ENCODE assay signal across 25 mouse cellular contexts in genomic region chr4:90108858-90109257, GRCm38 (mm10).
DNase-seq lines count a peak whose midpoint lies in the region; ATAC-seq and TF ChIP-seq lines count a peak whose summit lies in the region.
"Had no signal": no experiment of that assay in that cellular context is flagged by ENCODE, and none has a peak within 500 bp of the region (broad histone marks: within the 10 kb centered on the region; RNA-seq: fewer than 3 reads in every experiment).

No protein-coding gene starts in this region.

- H3K36me3 ChIP-seq in forebrain, embryonic 12.5 days (replicated peaks), result no peaks in the 10 kb centered on the region
- no peaks in the 10 kb centered on the region for H3K36me3 ChIP-seq in forebrain, embryonic 11.5 days (ENCODE audit: control insufficient read depth, insufficient read depth, low read length)
- no peaks in the 10 kb centered on the region for H3K36me3 ChIP-seq in forebrain, embryonic 14.5 days (ENCODE audit: control insufficient read depth, insufficient read depth, low read length)
- H3K36me3 ChIP-seq in forebrain, postnatal 0 days (ENCODE audit: insufficient read depth), result no peaks in the 10 kb centered on the region
- no peaks in the 10 kb centered on the region for H3K36me3 ChIP-seq in midbrain, embryonic 11.5 days (ENCODE audit: control insufficient read depth, insufficient read depth, low read length)
- no peaks in the 10 kb centered on the region for H3K36me3 ChIP-seq in midbrain, embryonic 13.5 days
- H3K36me3 ChIP-seq: embryonic facial prominence, embryonic 13.5 days; embryonic facial prominence, embryonic 15.5 days; G1E had no signal

- no peaks in the 10 kb centered on the region for H3K9me3 ChIP-seq in forebrain, embryonic 12.5 days
- H3K9me3 ChIP-seq in forebrain, embryonic 11.5 days (ENCODE audit: control insufficient read depth, low read length), result no peaks in the 10 kb centered on the region
- no peaks in the 10 kb centered on the region for H3K9me3 ChIP-seq in forebrain, embryonic 14.5 days (replicated peaks; ENCODE audit: control insufficient read depth, low read length)
- no peaks in the 10 kb centered on the region for H3K9me3 ChIP-seq in forebrain, postnatal 0 days (ENCODE audit: low read length)
- no peaks in the 10 kb centered on the region for H3K9me3 ChIP-seq in midbrain, embryonic 11.5 days (ENCODE audit: control insufficient read depth, low read length)
- no peaks in the 10 kb centered on the region for H3K9me3 ChIP-seq in midbrain, embryonic 13.5 days
- H3K9me3 ChIP-seq: embryonic facial prominence, embryonic 13.5 days; embryonic facial prominence, embryonic 15.5 days; G1E had no signal

- H3K9ac ChIP-seq in forebrain, embryonic 12.5 days, result no peak overlapping the region
- no peak overlapping the region for H3K9ac ChIP-seq in forebrain, embryonic 11.5 days (ENCODE audit: low read length)
- H3K9ac ChIP-seq in forebrain, embryonic 14.5 days (ENCODE audit: low read length), result no peak overlapping the region
- H3K9ac ChIP-seq in forebrain, postnatal 0 days, result no peak overlapping the region
- no peak overlapping the region for H3K9ac ChIP-seq in midbrain, embryonic 11.5 days (ENCODE audit: low read length)
- no peak overlapping the region for H3K9ac ChIP-seq in midbrain, embryonic 13.5 days (replicated peaks)
- H3K9ac ChIP-seq: embryonic facial prominence, embryonic 13.5 days; embryonic facial prominence, embryonic 15.5 days had no signal

- 91% methylated on average over 2 of the region's 2 CpGs for WGBS in forebrain, embryonic 12.5 days
- 92% methylated on average over 2 of the region's 2 CpGs for WGBS in forebrain, embryonic 11.5 days
- 88% methylated on average over 2 of the region's 2 CpGs for whole genome bisulfite sequencing in forebrain, embryonic 14.5 days
- WGBS in forebrain, postnatal 0 days, result 68% methylated on average over 2 of the region's 2 CpGs
- WGBS in midbrain, embryonic 11.5 days, result 93% methylated on average over 2 of the region's 2 CpGs
- 86% methylated on average over 2 of the region's 2 CpGs for WGBS in midbrain, embryonic 13.5 days

- no peak overlapping the region for H3K4me3 ChIP-seq in forebrain, embryonic 12.5 days (replicated peaks)
- no peak overlapping the region for H3K4me3 ChIP-seq in forebrain, embryonic 11.5 days (ENCODE audit: low read depth, low read length)
- H3K4me3 ChIP-seq in forebrain, embryonic 14.5 days (ENCODE audit: low read depth, low read length), result no peak overlapping the region
- no peak overlapping the region for H3K4me3 ChIP-seq in forebrain, postnatal 0 days (ENCODE audit: low read depth, low read length)
- H3K4me3 ChIP-seq in midbrain, embryonic 11.5 days (ENCODE audit: low read depth, low read length), result no peak overlapping the region
- no peak overlapping the region for H3K4me3 ChIP-seq in midbrain, embryonic 13.5 days (replicated peaks)
- H3K4me3 ChIP-seq: embryonic facial prominence, embryonic 13.5 days; embryonic facial prominence, embryonic 15.5 days; erythroblast, embryonic 14.5 days had no signal

- no peak overlapping the region for H3K27ac ChIP-seq in forebrain, embryonic 12.5 days
- H3K27ac ChIP-seq in forebrain, embryonic 11.5 days (ENCODE audit: low read depth, low read length), result no peak overlapping the region
- H3K27ac ChIP-seq in forebrain, embryonic 14.5 days (ENCODE audit: low read depth, low read length), result no peak overlapping the region
- H3K27ac ChIP-seq in forebrain, postnatal 0 days (ENCODE audit: low read depth, low read length), result no peak overlapping the region
- H3K27ac ChIP-seq in midbrain, embryonic 11.5 days (ENCODE audit: low read depth, low read length), result no peak overlapping the region
- no peak overlapping the region for H3K27ac ChIP-seq in midbrain, embryonic 13.5 days
- H3K27ac ChIP-seq: embryonic facial prominence, embryonic 13.5 days; embryonic facial prominence, embryonic 15.5 days had no signal

- no peak for TF ChIP-seq CTCF in forebrain, postnatal 0 days (IDR thresholded peaks at IDR 0.05; ENCODE audit: low read depth)

- no peaks in the 10 kb centered on the region for H3K4me1 ChIP-seq in forebrain, embryonic 12.5 days
- no peaks in the 10 kb centered on the region for H3K4me1 ChIP-seq in forebrain, embryonic 11.5 days (replicated peaks; ENCODE audit: control insufficient read depth, insufficient read depth, low read length)
- H3K4me1 ChIP-seq in forebrain, embryonic 14.5 days (ENCODE audit: control insufficient read depth, insufficient read depth, low read length), result no peaks in the 10 kb centered on the region
- H3K4me1 ChIP-seq in forebrain, postnatal 0 days (ENCODE audit: insufficient read depth), result no peaks in the 10 kb centered on the region
- H3K4me1 ChIP-seq in midbrain, embryonic 11.5 days (ENCODE audit: control insufficient read depth, insufficient read depth, low read length), result no peaks in the 10 kb centered on the region
- H3K4me1 ChIP-seq in midbrain, embryonic 13.5 days (replicated peaks), result no peaks in the 10 kb centered on the region
- H3K4me1 ChIP-seq: embryonic facial prominence, embryonic 13.5 days; embryonic facial prominence, embryonic 15.5 days had no signal

- no peak overlapping the region for H3K4me2 ChIP-seq in forebrain, embryonic 12.5 days
- no peak overlapping the region for H3K4me2 ChIP-seq in forebrain, embryonic 11.5 days (ENCODE audit: low read depth, low read length, severe bottlenecking)
- H3K4me2 ChIP-seq in forebrain, embryonic 14.5 days (ENCODE audit: low read length), result no peak overlapping the region
- no peak overlapping the region for H3K4me2 ChIP-seq in forebrain, postnatal 0 days (ENCODE audit: low read depth)
- no peak overlapping the region for H3K4me2 ChIP-seq in midbrain, embryonic 11.5 days
- H3K4me2 ChIP-seq in midbrain, embryonic 13.5 days (replicated peaks), result no peak overlapping the region
- H3K4me2 ChIP-seq: embryonic facial prominence, embryonic 13.5 days; embryonic facial prominence, embryonic 15.5 days had no signal

- ATAC-seq in forebrain, embryonic 12.5 days (ENCODE audit: low FRiP score), result peak; percentile 46; the same call in 1 of the 2 replicates
- ATAC-seq in forebrain, embryonic 11.5 days (replicated peaks; ENCODE audit: low FRiP score), result no peak
- no peak for ATAC-seq in forebrain, embryonic 14.5 days
- no peak for ATAC-seq in forebrain, postnatal 0 days
- no peak for ATAC-seq in midbrain, embryonic 11.5 days (ENCODE audit: low FRiP score)
- ATAC-seq in midbrain, embryonic 13.5 days, result no peak
- ATAC-seq: activated CD4-positive, CD25-positive, alpha-beta regulatory T cell, adult 4 months; CD4-positive, CD25-positive, alpha-beta regulatory T cell, adult 4 months; Patski had no signal

- no peak for DNase-seq in forebrain, embryonic 11.5 days (ENCODE audit: low spot score)
- DNase-seq in forebrain, embryonic 14.5 days (ENCODE audit: low spot score), result peak; percentile 43
- no peak for DNase-seq in forebrain, postnatal 0 days
- peak; percentile 1 for DNase-seq in midbrain, embryonic 11.5 days (ENCODE audit: low spot score, missing footprints)
- DNase-seq: adrenal gland, adult 8-10 months; adrenal gland, postnatal 14 days; adrenal gland, postnatal 36 days; B cell, adult 2 months; cerebellum, adult 11 months; cerebellum, adult 18-20 months; cerebellum, adult 8-10 months; cerebellum, adult 9-11 months; cerebellum, postnatal 14 days; cerebellum, postnatal 36 days; embryo, embryonic 11 days had no signal

- H3K27me3 ChIP-seq in forebrain, embryonic 12.5 days, result no peaks in the 10 kb centered on the region
- no peaks in the 10 kb centered on the region for H3K27me3 ChIP-seq in forebrain, embryonic 11.5 days (ENCODE audit: control insufficient read depth, insufficient read depth, low read length)
- H3K27me3 ChIP-seq in forebrain, embryonic 14.5 days (replicated peaks; ENCODE audit: control insufficient read depth, insufficient read depth, low read length), result no peaks in the 10 kb centered on the region
- no peaks in the 10 kb centered on the region for H3K27me3 ChIP-seq in forebrain, postnatal 0 days (ENCODE audit: insufficient read depth, low read length)
- no peaks in the 10 kb centered on the region for H3K27me3 ChIP-seq in midbrain, embryonic 11.5 days (ENCODE audit: control insufficient read depth, insufficient read depth, low read length)
- H3K27me3 ChIP-seq in midbrain, embryonic 13.5 days, result no peaks in the 10 kb centered on the region
- H3K27me3 ChIP-seq: CH12.LX; embryonic facial prominence, embryonic 13.5 days; embryonic facial prominence, embryonic 15.5 days; Patski had no signal

Comparison
In these comparisons a context has a peak if more than half of its experiments do, and no peak if none do; other contexts are left out.
1. DNase-seq: peak in forebrain, embryonic 14.5 days (single experiment) and midbrain, embryonic 11.5 days (single experiment); none in forebrain, embryonic 11.5 days (single experiment) and forebrain, postnatal 0 days (single experiment).